Mouse (Mus musculus): ENCODE data around the gene Snph.
A peak's percentile ranks its signal among the peaks of the same experiment; 100 is the strongest.

The Snph gene

DNA sequence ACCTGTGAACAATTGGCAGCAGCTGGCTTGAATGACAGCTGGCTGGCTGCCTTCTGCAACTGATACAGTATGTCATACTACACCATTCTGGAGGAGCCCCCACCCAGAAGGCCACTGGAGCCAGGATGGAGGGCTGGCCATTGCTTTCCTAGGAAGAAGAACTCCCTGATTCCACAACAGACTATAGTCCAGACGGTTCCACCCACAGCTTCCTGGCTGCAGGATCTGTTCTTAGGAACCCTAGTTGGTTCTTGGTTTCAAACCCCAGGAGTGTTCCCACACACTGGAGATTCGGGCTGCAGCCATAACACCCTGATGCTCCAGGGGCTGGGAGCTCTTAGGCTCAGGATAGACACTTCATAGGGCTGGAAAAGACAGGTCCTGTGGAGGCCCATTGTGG, 34.3 kb downstream of the Snph start:
- peak; percentile 67 for DNase-seq

DNA sequence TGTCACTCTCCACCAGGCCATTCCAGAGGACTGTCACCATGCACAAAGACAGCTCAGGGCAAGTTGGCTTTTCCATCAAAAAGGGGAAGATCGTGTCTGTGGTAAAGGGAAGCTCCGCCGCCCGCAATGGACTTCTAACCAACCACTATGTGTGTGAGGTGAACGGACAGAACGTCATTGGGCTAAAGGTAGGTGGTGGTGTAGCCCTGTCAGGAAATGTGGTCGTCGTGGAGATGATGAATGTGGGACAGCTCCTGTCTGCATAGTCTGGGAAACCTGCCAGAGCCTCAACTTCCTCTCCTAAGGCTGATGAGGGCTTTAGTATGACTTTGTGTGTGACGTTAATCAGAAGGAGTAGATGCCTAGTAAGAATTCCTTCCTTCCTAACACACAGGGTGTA, 45.1 kb downstream of the Snph start:
- no peak for DNase-seq

- DNase-seq: no peak
Observed at GRCm38 (mm10) chr2:151586807-151587206, 45.6 kb downstream of the Snph start.

DNA sequence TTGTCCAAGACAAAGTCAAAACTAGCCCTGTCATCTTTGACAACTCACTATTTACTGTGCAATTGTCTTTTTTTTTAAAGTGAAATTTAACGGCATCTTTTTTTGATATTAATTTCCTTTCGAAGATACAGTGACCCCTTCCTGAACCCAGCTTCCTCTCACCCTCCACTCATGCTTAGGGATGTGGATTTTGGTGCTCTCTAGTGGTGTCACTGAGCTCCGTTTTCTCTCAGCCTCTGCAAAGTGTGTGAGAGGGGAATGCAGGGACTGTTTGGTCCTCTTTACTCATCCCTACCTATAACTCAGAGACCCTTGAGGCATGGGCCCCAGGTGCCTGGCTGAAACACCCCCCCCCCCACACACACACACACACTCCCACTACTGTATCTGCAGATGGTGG, 46.5 kb downstream of the Snph start:
- no peak for DNase-seq

- no peak for DNase-seq
Observed at GRCm38 (mm10) chr2:151580945-151581344, 51.4 kb downstream of the Snph start.

DNA sequence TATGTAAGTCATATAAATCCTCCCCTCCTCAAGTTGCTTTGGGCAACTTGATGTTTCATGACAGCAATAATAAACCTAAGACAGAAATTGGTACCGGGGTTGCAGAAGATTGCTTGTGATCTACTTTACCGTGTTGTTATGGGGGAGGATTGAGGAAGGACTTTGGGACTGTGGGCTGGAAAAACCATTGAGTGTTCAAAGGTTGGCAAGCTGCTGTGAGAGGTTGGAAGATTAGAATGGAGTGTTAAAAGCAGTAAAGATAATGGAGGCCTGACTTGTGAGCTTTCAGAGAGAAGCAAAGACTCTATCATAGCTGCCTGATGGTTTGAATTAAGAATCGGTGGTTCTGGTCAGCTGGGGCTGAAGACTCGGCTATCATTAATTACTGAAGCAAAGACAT, 53.2 kb downstream of the Snph start:
- DNase-seq: no peak

- peak; percentile 94 for DNase-seq
Observed at GRCm38 (mm10) chr2:151575699-151576389, 56.5 kb downstream of the Snph start.

- DNase-seq: no peak
Observed at GRCm38 (mm10) chr2:151575119-151575698, 57.2 kb downstream of the Snph start.

DNA sequence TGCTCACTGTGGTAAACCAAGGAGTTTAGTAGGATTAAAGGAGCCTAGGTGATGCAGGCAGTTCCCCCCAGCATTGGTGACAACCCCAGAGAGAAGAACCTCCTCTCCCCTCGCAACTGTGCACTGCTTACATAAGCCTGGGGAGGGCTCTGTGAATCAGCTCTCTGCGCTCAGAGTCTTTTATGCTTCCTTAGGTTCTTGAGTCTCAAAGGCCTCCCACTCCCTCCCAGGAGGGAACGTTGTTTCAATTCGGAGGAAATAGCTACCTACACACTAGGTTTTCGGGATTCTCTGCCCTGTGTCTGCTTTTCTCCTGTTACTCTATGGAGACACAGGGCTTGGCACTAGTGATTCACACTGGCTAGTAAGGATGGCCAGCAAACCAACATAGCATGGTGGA, 57.8 kb downstream of the Snph start:
- peak; percentile 79 for DNase-seq

- no peak for DNase-seq
Observed at GRCm38 (mm10) chr2:151573667-151574066, 58.7 kb downstream of the Snph start.

GRCm38 (mm10) chr2:151571873-151572700, 60.3 kb downstream of the Snph start, which contains the start of gene Sdcbp2:
Gene Sdcbp2, plus strand, starts transcription at chr2:151572622.
- DNase-seq: no peak

- DNase-seq: no peak
Observed at GRCm38 (mm10) chr2:151569452-151569851, 62.9 kb downstream of the Snph start.

DNA sequence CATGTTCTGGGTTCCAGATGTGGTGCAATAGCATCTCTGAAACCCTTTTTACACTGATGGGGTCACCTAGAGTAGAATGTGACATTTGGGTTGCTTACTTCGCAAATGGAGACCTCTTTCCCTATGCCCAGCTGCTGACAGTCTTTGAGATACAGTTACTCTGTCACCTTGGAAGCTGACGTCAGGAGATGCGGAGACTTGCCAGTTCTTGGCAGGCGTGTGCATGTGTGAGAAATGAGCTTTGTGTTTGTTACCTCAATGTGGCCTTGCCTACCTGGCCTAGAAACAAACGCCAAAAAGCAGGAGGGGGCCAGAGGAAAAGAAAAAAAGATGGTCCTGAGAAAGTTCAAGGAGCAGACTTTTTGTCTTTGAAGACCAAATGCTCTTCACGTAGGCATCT, 65.5 kb downstream of the Snph start:
- no peak for DNase-seq

- no peak for DNase-seq
Observed at GRCm38 (mm10) chr2:151564986-151565385, 67.4 kb downstream of the Snph start.

DNA sequence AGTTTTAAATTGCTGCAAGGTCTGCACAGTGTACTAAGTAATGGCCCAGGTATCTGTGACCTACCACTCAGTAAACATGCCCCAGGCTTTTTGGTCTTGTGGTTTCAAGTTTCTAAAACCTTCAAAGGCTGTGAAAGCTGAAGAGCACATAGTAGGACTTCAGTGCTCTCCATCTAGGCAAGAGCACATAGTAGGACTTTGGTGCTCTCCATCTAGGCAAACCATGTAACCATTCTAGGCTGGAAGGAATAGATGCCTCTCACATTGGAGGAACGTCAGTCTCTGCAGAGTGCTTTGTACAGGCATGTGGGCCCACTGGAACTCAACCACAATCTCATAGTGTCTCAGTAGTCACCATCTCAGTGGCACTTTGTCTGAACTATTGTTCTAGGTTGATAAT, 68.4 kb downstream of the Snph start:
- no peak for DNase-seq

DNA sequence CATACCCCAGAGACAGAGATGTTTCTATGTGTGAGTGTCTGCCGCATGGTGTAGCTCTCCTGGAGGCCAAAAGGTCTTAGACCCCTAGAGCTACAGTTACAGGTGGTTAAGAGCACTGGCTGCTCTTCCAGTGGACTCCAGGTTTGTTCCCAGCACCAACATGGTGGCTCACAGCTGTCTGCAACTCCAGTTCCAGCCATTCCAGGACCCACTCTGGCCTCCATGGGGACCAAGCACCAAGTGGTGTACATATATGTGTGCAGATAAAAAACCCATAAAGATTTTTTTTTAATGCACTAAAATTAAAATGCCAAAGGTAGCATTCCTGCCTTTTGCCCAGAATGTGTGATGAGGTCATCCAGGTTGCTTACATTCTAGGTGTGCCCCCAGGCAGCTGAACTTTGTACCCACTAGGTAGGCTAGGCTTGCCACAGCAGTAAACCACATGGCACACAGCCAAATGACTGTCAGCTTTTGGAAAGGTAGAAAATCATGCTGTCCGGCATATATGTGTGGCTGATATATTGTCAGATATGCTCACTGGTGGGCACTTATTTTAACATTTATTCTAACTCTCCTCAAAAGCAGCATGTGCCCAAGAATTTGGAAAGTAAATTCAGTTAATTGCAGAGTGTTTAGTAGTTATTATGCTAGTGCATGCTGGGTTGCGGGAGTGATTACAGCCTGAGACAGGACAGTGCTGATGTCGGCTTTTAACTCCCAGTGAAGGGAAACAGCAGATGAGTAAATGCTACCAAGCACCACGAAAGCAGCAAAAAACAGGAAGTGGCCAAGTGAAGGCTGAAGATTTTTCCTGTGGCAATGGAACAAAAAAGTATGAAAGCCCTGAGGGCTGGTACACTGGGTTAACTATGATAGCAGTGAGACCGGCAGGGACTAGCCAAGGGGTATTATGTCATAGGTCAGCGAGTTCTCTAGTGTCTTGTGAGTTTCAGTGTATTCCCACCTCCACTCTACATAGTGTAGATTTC, 69.2 kb downstream of the Snph start:
- DNase-seq: no peak

DNA sequence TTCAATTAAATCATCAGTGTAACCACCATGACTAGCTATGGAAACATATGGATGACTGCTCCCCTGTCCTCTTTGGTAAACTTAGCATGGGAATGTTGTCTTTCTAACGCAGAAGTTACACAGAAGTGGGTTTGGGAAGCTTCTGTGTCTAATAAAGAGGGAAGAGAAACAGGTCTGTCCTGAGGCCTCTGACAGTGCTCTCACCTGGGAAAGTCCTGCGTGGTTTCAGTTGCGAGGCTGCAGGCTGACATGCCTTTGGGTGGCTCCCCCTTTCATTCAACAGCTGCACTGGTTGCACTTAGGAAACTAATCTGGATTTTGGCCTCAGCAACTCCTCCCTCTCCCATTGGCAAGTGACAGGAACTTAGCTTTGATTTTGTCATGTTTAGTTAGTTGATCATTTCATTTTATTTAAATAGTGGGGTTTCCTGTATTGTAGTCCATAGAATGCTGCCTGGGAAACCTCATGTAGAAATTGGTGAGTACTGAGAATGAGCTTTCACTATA, 82.7 kb downstream of the Snph start:
- DNase-seq: no peak

GRCm38 (mm10) chr2:151546571-151546970, 85.8 kb downstream of the Snph start:
- no peak for DNase-seq

GRCm38 (mm10) chr2:151544673-151545072, 87.7 kb downstream of the Snph start:
- no peak for DNase-seq

DNA sequence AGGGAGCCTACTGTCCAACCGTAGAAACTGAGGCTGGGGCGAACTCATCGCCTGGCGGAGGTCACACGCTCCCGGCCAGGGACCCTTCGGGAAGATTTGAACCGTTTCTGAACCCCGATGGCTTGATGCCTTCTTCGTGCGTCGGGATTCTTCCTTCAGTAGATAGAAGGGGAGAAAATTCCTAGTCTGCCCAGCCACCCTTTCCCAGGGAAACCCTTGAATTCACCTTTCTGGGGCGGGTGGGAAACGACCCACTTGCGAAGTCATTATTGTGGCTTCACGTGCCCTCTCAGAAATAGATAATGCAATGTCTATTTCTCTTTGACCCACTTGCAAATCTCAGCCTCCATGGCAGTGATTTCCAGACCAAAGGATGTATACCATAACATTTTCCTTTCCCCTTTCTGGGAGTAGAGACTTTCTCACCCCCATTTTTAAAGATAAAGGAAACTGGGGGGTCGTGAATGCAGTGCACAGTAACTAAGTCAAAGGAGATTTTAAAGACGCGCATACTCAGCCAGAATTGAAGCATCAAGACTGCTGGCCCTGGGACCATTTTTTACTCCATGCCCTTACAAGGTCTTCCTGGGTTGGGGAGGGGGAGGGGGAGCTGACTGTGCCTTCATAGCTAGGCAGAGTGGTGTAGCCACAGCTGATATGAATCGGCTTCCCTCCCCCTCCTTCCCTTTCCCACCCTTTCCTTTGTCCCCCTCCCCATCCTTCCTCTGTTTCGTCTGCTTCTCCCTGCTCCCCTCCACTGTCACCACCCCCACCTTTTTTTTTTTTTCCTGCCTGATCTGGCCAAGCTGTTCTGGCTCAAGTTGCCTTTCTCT, 89.1 kb downstream of the Snph start:
- DNase-seq: no peak

GRCm38 (mm10) chr2:151542323-151543062, 89.9 kb downstream of the Snph start, which contains the start of gene Fkbp1a:
Gene Fkbp1a, plus strand, starts transcription at chr2:151542483.
- peak; percentile 98 for DNase-seq

Measured in right cerebral cortex, postnatal 25 days (tissue).